Mouse (Mus musculus) left cerebral cortex, postnatal 25 days (tissue): ENCODE data around the gene Gm49318. TPM values are rescaled to one million over a fixed set of nuclear protein-coding genes. Genes with fewer than 3 reads are reported as not detected.
"Not testable (repeated sequence)": the region's sequence is repeated elsewhere in the genome, so short reads cannot be mapped to it uniquely, and the experiment has no call there.

Source experiments
- DNase-seq, 2 experiments: peaks; one replicate each; pipeline ENCODE4 v3.0.0; 2022; ENCODE audit warnings: low spot score in 2 of 2, mixed read lengths in 1 of 2
- intact Hi-C: fragments of 180-260 bp; cut with DNase I; formaldehyde crosslinking; loops from one replicate; pipeline ENCODE4 v1.15.1; 2025
- total RNA-seq, 2 experiments: library from RNA; stranded (reverse); gene quantifications; 2 replicates each; pipeline ENCODE4 v1.2.3; 2021

The Gm49318 gene
- total RNA-seq, 2 experiments from 2014 or later, result 0.94 to 4.1 TPM

DNA sequence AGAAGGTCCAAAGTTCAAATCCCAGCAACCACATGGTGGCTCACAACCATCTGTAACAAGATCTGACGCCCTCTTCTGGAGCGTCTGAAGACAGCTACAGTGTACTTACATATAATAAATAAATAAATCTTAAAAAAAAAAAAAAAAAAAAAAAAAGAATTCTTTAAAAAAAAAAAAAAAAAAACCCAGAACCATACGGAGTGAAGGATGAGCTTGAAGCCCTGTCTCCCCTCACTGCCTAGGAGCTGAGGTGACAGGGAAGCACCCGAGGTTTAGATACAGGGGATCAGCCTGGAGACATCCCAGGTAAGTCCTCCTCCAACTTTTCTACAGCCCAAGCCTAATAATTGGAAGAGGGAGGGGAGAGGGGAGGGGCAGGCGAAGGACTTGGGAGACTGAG is 4.7 kb upstream of the Gm49318 start:
- intact Hi-C loops, DNase-seq: not testable (repeated sequence)

DNA sequence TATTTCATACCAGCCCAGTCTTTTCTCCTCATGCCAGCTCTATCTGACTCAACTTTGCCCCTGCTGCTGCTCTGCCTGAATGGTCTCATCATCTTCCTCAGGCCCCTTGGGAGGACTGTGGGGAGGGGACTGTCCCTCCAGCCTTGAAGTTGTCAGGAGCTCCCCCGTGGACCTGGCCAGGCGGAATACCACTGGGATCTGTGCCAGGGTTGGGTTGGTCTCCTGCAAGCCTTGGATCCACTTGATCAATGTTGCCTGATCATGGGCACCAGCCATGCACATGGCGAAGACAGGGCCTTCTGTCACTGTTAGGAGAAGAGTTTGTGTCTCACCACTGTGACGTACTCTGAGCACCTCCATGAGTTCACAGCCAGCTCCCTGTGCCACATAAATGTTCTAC is 1.2 kb upstream of the Gm49318 start:
- intact Hi-C loops, result no loop called here
- no peak for DNase-seq

DNA sequence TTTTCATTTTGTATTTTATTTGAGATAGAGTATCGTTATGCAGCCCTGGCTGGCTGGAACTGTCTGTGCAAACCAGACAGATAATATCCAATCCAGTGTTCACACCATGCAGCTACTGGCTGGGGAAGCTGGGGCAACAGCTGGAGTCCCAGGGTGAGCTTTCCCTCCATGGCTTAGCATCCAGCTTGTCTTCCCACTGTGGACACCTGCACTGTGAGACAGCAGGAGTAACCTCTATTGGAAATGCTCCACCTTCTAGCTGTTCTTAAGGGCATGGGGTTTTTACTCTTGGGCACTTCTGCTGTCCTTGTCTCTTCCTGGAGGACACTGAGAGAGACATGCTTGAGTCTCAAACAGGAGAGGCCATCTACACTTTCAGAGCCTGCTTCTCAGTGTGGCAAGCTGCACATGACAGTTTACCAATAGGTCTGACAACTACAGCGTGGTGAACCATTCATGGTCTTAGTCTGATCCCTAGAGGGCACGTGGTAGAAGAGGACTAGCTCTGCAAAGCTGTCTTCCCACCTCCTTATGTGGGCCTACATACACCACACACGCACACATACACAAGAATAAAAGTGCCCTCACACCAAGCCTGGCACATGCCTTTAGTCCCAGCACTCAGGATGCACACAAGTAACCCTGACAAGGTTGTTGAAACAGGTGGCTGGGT is 1.0 kb downstream of the Gm49318 start:
- no peak for DNase-seq
- intact Hi-C loops, result loop anchor here (2.0 kb wide), 1 partner anchor 15 kb away; the partner anchor contains the start of gene Ecsit

DNA sequence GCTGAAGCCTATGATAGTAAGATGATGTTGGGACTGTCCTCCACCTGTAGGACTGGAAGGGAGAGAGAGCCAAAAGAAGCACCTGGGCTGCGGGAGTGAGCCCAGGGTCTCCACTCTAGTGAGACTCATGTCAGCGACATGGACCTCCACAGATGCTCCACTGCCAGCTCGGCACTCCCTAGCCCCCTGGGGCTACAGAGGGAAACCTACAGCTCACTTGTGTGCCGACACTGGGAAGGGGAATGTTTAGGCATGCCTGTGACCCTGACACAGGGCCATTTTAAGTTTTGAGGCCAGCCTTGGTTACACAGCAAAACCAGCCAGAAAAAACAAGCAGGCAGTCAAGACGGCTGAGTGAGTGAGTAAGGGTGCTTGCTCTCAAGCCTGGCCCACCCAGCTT is 3.9 kb downstream of the Gm49318 start:
- intact Hi-C loops, result loop anchor here (2.0 kb wide), 1 partner anchor 76 kb away; no protein-coding TSS in a partner anchor
- DNase-seq, result no peak

DNA sequence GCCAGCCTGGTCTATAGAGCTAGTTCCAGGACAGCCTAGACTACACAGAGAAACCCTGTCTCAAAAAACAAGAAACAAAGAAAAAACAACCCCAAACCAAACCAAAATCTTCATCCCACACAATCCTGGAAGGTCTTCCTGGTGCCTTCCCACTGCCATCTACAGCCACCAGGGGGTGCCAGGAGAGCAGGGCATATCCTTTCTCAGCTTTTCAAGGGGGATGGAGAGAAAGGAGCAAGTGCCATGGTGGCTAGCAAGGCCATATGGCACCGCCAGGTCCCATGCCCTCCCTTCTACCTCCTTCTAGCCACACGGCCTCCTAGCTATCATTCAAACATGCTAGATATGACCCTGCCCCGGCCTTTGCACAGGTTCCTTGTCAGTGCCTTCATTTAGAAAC is 4.6 kb downstream of the Gm49318 start:
- intact Hi-C loops, result loop anchor here (2.0 kb wide), 1 partner anchor 76 kb away; no protein-coding TSS in a partner anchor
- peak in 1 of 2 experiments; percentile 42 for DNase-seq

DNA sequence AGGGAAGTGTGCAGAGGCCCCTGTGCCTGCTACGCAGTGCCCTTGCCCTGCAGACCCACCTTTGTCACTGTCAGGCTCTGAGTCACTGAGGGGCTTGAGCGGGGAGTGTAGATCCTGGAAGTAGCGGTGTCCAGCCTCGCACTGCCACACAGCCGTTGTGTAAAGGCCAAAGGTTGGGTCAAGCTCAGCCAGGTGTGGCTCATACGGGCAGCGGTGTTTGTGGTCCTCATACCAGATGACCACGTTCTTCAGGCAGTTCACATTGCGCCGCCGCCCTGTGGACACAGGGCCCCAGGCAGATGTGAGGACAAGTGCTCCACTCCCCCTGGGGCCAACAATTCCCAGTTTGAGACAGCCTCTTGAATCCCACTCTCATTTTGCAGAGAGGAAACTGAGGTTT is 5.4 kb downstream of the Gm49318 start:
- intact Hi-C loops, result loop anchor here (2.0 kb wide), 1 partner anchor 77 kb away; no protein-coding TSS in a partner anchor

DNA sequence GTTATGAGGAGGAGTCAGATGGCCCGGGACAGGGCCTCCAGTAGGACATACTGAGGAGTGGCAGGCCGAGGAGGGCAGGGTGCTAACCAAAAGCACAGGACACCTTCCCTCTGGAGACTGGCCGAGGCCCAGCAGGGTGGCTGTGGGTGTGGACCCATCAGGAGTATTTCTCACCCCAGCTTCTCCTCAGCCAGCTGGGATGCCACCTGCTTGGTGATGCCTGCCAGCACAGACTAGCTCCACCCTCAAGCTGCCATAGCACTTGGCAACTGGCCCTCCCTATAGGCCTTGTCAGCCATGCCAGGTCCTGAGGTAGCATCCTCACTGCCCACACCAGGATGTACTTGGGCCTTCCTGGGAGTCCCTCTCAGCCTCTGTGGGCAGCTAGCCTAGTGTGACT is 6.7 kb downstream of the Gm49318 start:
- intact Hi-C loops, result loop anchor here (5.0 kb wide), 1 partner anchor 147 kb away; the partner anchor contains the start of gene Rab3d

More for the DNA sequence above, 5.4 kb downstream of the Gm49318 start:
- DNase-seq, result no peak

DNA sequence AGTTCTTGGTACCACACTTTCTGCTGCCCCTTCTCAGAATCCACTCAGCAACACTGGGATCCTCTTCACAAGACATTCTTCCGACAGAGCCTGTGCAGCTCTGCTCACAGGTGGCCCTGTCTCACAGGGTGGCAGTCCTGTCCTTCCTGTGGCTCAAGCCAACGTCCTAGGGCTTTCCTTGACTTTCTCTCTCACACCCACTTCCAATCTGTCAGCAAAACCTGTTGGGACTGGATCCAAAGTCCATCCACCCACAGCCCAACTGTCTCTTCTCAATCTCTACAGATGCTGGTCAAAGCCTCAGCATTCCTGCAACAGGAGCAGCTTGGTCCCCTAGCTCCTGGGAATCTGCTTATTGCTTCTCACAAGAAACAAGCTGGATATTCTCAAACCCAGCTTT is 9.7 kb downstream of the Gm49318 start:
- peak; percentile 65 to 89 for DNase-seq
- intact Hi-C loops, result loop anchor here (5.0 kb wide), 1 partner anchor 144 kb away; the partner anchor contains the start of gene Rab3d

More for the DNA sequence above, 6.7 kb downstream of the Gm49318 start:
- peak in 1 of 2 experiments; percentile 62 for DNase-seq

DNA sequence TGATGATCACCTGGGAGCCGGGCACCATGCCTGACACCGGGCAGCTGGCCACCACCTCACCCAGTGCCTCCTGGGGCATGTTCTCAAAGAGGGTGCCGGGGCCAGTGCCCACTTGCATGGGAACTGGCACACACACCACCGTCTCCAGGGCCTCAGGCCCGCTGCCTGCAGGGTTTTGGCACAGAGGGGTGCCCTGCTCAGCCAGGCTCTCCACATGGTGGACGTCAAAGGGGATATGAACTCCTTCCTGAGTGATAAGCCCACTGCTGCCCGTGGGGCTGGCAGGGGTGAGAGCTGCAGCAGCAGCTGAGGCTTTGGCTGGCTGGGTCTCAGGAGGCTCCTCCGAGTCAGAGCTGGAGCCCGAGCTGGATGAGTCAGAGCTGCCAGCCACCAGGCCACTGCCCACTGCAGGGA is 13.0 kb downstream of the Gm49318 start:
- intact Hi-C loops, result no loop called here
- peak in 1 of 2 experiments; percentile 39 for DNase-seq

DNA sequence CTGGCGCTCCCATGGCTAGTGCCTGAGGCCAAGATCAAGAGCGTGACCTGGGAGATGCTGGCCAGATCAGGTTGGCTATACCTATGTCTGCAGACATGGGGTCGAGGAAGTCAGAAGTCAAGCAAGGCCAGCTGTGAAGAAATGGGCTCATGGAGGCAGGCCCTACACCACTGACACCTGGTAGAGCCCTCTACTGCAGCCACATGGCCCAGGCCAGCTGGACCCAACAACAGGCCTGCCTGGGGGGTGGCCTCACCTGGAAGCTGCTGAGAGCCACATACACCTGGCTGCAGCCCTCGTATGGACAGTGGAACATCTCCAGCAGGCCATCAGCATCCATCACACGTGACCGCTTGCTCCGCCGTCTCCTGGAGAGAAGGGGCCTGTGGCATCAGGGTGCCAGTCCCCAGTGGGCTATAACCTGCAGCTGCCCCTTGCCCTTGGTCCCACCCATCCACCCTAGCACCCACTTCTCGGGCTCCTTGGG is 14.0 kb downstream of the Gm49318 start:
- DNase-seq, result no peak

DNA sequence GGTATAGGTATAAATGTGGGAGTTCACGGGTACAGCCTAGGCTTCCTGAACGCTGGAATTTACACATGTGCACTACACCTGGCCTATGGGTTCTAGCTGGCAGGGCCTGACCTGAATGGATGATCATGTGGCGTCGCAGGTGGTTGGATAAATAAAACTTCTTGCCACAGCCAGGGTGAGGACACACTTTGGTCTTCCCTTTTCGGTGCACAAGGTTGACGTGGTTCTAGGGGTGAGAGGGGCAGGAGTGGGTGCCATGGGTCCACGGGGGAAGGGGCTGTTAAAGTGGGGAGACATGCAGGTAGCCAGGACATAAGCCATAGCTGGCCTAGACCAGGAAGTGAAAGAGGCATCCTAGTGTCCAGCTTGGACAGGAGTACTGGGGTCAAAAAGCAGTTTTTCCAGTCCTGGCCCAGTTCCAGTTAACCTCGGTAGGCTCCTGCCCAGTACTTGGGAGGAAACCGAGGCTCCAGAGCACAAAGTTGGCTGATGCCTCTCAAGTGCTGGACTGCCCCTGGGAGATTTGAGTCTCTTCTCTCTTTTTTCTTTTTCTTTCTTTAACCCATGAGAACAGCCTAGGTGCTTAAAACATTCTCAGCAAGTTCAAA is 14.7 kb downstream of the Gm49318 start:
- intact Hi-C loops, result no loop called here
- no peak for DNase-seq

More for the DNA sequence above, 14.0 kb downstream of the Gm49318 start:
- intact Hi-C loops, result no loop called here

DNA sequence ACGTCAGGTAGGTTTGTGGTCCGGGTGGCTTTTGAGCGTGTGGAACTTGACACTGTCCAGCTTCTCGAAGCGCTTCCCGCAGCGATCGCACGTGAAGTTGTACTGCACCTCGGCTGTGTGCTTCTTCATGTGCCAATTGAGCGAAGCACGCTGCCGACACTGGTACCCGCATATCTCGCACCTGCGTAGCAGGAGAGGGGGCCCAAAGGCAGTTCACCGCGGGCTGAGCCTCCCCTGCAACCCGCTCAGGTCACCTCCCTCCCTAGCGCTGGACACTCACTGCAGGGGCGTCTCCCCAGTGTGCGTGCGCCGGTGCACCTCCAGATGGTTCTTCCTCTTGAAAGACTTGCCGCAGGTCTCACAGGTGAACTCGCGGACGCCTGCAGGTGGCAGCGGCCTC is 15.3 kb downstream of the Gm49318 start:
- DNase-seq, result no peak

DNA sequence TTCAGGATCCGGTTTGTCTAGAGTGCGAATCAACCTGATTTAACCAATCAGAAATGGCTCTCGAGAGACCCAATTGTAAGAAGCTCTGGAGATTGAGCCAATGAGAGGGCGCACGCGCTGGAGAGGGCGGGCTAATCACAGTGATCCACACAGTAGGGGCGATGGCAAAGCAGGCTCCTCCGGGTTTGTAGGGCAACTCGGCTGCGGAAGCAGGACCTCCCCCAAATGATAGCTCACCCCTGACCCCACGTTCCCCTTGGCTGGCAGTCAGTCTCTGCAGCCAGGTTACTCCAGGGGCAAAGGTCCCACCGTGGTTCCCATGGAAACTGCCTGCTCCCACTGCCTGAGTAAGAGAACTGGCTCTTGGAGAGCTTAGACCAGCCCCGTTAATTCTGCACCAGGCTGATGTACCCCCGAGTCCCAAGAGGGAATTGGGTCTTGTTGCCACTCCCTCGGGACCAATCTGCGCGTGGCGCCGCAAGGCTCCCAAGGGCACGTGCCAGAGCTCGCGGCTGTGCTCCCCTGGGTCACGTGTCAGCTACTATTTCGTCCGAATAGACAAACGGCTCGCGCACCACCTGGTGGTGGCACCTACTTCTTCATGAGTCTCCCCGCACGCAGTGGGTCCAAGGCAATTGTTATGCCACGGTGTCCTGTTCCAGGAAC is 16.5 kb downstream of the Gm49318 start:
- intact Hi-C loops, result loop anchor here (5.0 kb wide), 1 partner anchor 92 kb away; the partner anchor contains the start of gene Epor
- DNase-seq, result peak; percentile 82 to 92

More for the DNA sequence above, 15.3 kb downstream of the Gm49318 start:
- intact Hi-C loops, result no loop called here

DNA sequence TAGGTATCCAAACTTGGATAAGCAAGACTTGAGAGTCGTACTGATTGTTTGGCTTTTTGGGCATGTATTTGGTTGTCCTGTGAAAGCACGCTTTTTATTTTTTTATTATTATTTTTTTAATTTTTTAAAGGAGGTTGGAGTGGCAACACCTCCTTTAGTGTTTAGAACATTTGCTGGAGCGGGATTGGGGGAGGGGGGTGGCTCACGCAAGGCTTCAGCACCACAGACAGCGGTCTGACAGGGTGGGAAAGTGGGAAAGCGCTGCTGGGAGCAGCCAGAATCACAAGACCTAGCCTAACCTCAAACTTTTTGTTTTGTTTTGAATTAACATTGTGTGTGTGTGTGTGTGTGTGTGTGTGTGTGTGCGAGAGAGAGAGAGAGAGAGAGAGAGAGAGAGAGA is 17.4 kb downstream of the Gm49318 start:
- intact Hi-C loops, result loop anchor here (5.0 kb wide), 1 partner anchor 91 kb away; the partner anchor contains the start of gene Epor
- DNase-seq, result no peak

DNA sequence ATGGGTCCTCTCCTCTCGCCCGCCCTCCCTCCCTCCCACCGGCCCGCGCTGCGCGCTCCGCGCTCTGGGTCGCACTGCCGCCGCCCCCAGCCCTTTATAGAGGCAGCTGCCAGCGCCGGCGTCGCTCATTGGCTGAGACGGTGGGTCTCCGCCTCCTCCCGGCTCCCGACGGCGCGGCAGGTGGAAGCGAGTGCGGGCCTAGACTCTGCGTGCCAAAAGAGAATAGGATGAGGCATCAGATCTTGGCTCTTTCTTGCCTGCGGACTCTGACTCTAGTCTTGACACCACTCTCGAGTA is 19.2 kb downstream of the Gm49318 start, which contains the start of gene Elavl3:
Elavl3 (minus strand) TSS at position 66 of the 297 bp plus-strand sequence.
- intact Hi-C loops, result loop anchor here (5.0 kb wide), 1 partner anchor 90 kb away; the partner anchor contains the start of gene Epor
- peak; percentile 86 to 90 for DNase-seq

DNA sequence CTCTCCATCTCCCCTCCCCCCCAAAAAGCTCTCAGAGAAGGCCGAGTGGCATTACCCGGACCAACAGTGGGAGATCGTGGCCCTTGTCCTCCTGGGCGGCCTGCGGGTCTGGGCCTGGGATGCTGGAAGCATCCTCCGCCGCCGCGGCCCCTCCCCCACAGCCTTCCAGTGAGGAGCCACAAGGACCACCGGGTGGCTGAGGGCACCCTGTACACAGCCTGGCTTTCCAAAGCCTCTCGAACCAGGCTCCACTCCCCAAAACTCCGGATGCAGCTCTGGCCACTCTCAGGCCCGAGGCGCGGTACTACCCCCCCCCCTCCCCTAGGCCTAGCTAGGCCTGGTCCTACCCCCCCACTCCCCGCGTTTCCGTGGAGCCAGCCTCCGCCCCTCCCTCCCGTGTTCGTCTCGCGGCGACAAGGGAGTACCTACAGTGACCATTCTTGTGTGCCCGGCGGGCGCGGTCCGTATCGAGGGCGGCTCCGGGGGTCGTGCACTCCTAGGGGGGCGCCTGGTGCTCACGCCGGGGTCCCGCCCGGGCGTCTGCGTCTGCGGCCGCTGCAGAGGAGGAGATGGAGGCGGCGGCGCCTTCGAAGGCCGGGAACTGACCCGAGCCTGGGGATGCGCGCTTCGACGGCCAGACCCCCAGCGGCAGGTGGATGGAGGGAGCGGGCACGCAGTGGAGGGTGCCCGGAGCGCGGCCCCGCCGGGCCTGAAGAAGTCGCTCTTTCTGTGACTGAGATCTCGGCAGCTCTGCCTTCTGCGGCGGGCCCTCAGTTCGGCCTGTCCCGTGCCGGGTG is 19.7 kb downstream of the Gm49318 start:
- DNase-seq, result no peak
- intact Hi-C loops, result loop anchor here (5.0 kb wide), 1 partner anchor 89 kb away; the partner anchor contains the start of gene Epor

DNA sequence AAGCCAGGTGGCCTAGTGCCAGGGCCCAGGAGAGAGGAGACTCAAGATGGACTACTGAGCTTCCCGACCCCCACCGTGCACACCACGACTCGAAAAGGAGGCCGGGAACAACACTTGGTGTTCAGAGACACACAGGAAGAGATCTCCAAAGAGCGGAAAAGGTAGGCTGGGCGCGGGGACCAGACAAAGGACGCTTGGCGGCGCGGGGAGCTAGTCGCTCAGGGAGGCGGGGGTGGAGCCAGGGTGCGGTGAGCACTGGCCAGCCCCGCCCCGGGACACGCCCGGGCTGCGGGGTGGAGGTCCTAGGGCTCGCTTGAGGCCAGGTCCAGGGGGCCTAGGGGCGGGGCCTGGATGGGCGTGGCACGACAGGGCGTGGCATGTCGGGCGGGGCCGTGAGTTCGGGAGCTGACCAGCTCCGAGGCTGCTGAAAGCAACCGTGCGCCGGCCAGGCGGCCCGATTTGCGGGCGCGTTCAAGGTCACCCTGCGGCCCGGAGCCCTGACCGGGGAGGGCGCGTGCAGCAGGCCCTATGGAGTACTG is 20.6 kb downstream of the Gm49318 start:
- intact Hi-C loops, result loop anchor here (5.0 kb wide), 1 partner anchor 88 kb away; the partner anchor contains the start of gene Epor
- DNase-seq, result peak; percentile 62 to 70

DNA sequence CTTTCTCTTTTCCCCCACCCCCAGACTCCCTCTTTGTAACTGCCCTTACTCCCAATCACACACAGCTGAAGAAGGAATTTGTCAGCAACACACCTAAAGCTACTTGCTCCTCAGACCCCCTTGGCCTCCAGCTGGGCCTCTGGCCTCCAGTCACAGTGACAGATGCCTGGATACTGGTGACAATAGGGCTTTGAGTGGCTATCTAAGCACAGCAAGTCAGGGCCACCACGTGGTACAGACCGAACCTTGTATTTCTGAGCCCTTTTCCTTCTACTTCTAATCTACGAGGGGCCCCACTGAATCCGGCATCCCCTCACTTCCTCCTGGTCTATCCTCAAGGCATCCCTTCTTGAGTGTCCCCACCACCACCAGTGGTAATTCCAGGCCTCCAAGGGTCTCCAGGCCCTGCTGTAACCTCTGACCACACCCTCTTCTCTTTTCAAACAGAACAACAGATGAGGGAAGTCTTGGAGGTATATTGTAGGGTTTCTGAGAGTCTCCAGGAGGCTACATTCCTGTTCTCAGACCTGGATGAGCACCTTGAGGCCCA is 21.3 kb downstream of the Gm49318 start:
- no peak for DNase-seq
- intact Hi-C loops, result loop anchor here (5.0 kb wide), 1 partner anchor 87 kb away; the partner anchor contains the start of gene Epor
